Mouse (Mus musculus) CH12.LX (cell line): ENCODE measurements around the gene Slc27a2. TPM values are rescaled to one million over a fixed set of nuclear protein-coding genes. Genes with fewer than 3 reads are reported as not detected.

Experiments
- DNase-seq: peaks from one replicate; pipeline ENCODE4 v3.0.0-alpha.2; 2013; ENCODE audit errors: extremely low read depth
- H3K27ac ChIP-seq: 2 replicates; pipeline ENCODE4 v1.5.1; 2012; ENCODE audit warnings: low read depth, mild to moderate bottlenecking, control low read depth, moderate library complexity; ENCODE audit not compliant: insufficient read depth
- H3K27me3 ChIP-seq: replicated peaks from 2 replicates; pipeline ENCODE3; 2012; ENCODE audit warnings: inconsistent platforms
- H3K36me3 ChIP-seq, 2 experiments: replicated peaks in 1 of 2; 2 replicates each; pipeline versions ENCODE3 to v1.6.1; 2012; ENCODE audit warnings: inconsistent platforms in 1 of 2, low read length in 1 of 2, mild to moderate bottlenecking in 1 of 2, mixed read lengths in 1 of 2, moderate library complexity in 1 of 2; ENCODE audit not compliant: control insufficient read depth in 1 of 2, insufficient read depth in 1 of 2
- H3K4me1 ChIP-seq, 2 experiments: 2 replicates each; pipeline ENCODE4 v1.6.1; 2012; ENCODE audit warnings: inconsistent platforms in 1 of 2, moderate library complexity in 1 of 2; ENCODE audit not compliant: insufficient read depth in 2 of 2, control insufficient read depth in 1 of 2
- H3K4me2 ChIP-seq: 2 replicates; pipeline ENCODE4 v1.6.1; 2012; ENCODE audit warnings: low read depth, mild to moderate bottlenecking, control low read depth; ENCODE audit not compliant: poor library complexity, insufficient read depth, severe bottlenecking
- H3K4me3 ChIP-seq, 3 experiments: fragments of 150-350 bp in 1 of 3; sonication (generic) in 1 of 3; replicated peaks in 1 of 3; 2 replicates each; pipeline versions ENCODE3 to v1.5.1; 2011 to 2012; ENCODE audit warnings: low read depth in 2 of 3, low read length in 2 of 3, mild to moderate bottlenecking in 2 of 3, moderate library complexity in 2 of 3, control low read depth in 1 of 3, improper control_type of control experiment in 1 of 3, inconsistent platforms in 1 of 3, mixed read lengths in 1 of 3; ENCODE audit not compliant: poor library complexity in 1 of 3
- H3K79me2 ChIP-seq: replicated peaks from 2 replicates; pipeline ENCODE4 v1.6.1; 2012; ENCODE audit warnings: mild to moderate bottlenecking, moderate library complexity; ENCODE audit not compliant: control insufficient read depth, poor library complexity, insufficient read depth, severe bottlenecking; ENCODE audit errors: extremely low read depth
- H3K9ac ChIP-seq: 2 replicates; pipeline ENCODE4 v1.6.1; 2012; ENCODE audit warnings: low read depth, mild to moderate bottlenecking, control low read depth, moderate library complexity; ENCODE audit not compliant: insufficient read depth
- H3K9me3 ChIP-seq: replicated peaks from 2 replicates; pipeline ENCODE3; 2012; ENCODE audit warnings: low read length, inconsistent platforms, mixed read lengths
- CHD1 ChIP-seq: IDR thresholded peaks from 2 replicates; pipeline ENCODE4 v1.6.1; 2012; ENCODE audit warnings: low read depth, low read length, improper control_type of control experiment, inconsistent platforms
- CHD2 ChIP-seq: IDR thresholded peaks from 2 replicates; pipeline ENCODE4 v1.6.1; 2011; ENCODE audit warnings: low read length, improper control_type of control experiment
- ELF1 ChIP-seq: IDR thresholded peaks from 2 replicates; pipeline ENCODE4 v1.6.1; 2014; ENCODE audit warnings: low read depth, mild to moderate bottlenecking, inconsistent platforms, low read length, improper control_type of control experiment
- GABPA ChIP-seq: IDR thresholded peaks from 2 replicates; pipeline ENCODE4 v1.6.1; 2012; ENCODE audit warnings: low read depth, low read length, improper control_type of control experiment, inconsistent platforms; ENCODE audit not compliant: insufficient replicate concordance
- KAT2A ChIP-seq: IDR thresholded peaks from 2 replicates; pipeline ENCODE4 v1.6.1; 2012; ENCODE audit warnings: low read length, improper control_type of control experiment, inconsistent platforms; ENCODE audit not compliant: insufficient replicate concordance
- MAFK ChIP-seq: IDR thresholded peaks from 2 replicates; pipeline ENCODE4 v1.6.1; 2011; ENCODE audit warnings: low read length, improper control_type of control experiment; ENCODE audit not compliant: insufficient replicate concordance
- MAX ChIP-seq: IDR thresholded peaks from 2 replicates; pipeline ENCODE4 v1.6.1; 2011; ENCODE audit warnings: low read length, improper control_type of control experiment
- MAZ ChIP-seq: IDR thresholded peaks from 2 replicates; pipeline ENCODE4 v1.6.1; 2012; ENCODE audit warnings: low read depth, mild to moderate bottlenecking, inconsistent platforms, low read length, improper control_type of control experiment, moderate library complexity
- MXI1 ChIP-seq: IDR thresholded peaks from 2 replicates; pipeline ENCODE4 v1.6.1; 2011; ENCODE audit warnings: mild to moderate bottlenecking, low read depth, low read length, improper control_type of control experiment
- MYC ChIP-seq: IDR thresholded peaks from 2 replicates; pipeline ENCODE4 v1.6.1; 2011; ENCODE audit warnings: low read depth, mild to moderate bottlenecking, improper control_type of control experiment, low read length
- NRF1 ChIP-seq: IDR thresholded peaks from 2 replicates; pipeline ENCODE4 v1.6.1; 2014; ENCODE audit warnings: low read depth, mild to moderate bottlenecking, inconsistent platforms, low read length, improper control_type of control experiment, moderate library complexity
- POLR2AphosphoS2 ChIP-seq: IDR thresholded peaks from 2 replicates; pipeline ENCODE4 v1.6.1; 2011; ENCODE audit warnings: low read depth, low read length, improper control_type of control experiment
- RCOR1 ChIP-seq: conservative IDR thresholded peaks from 2 replicates; pipeline ENCODE4 v1.6.1; 2012; ENCODE audit warnings: low read depth, mild to moderate bottlenecking, inconsistent platforms, low read length, improper control_type of control experiment
- SMC3 ChIP-seq: IDR thresholded peaks from 2 replicates; pipeline ENCODE4 v1.6.1; 2011; ENCODE audit warnings: low read depth, low read length, improper control_type of control experiment
- TCF12 ChIP-seq: IDR thresholded peaks from 2 replicates; pipeline ENCODE4 v1.6.1; 2014; ENCODE audit warnings: low read depth, mild to moderate bottlenecking, inconsistent platforms, low read length, improper control_type of control experiment
- UBTF ChIP-seq: IDR thresholded peaks from 2 replicates; pipeline ENCODE4 v1.6.1; 2012; ENCODE audit warnings: low read depth, mild to moderate bottlenecking, inconsistent platforms, low read length, improper control_type of control experiment, moderate library complexity
- ZC3H11A ChIP-seq: IDR thresholded peaks from 2 replicates; pipeline ENCODE4 v1.6.1; 2012; ENCODE audit warnings: low read depth, mild to moderate bottlenecking, inconsistent platforms, low read length, improper control_type of control experiment
- ZKSCAN1 ChIP-seq: IDR thresholded peaks from 2 replicates; pipeline ENCODE4 v1.6.1; 2012; ENCODE audit warnings: low read depth, inconsistent platforms, low read length, improper control_type of control experiment, borderline replicate concordance
- ZMIZ1 ChIP-seq: IDR thresholded peaks from 2 replicates; pipeline ENCODE4 v1.6.1; 2012; ENCODE audit warnings: low read depth, mild to moderate bottlenecking, inconsistent platforms, low read length, improper control_type of control experiment
- ZNF384 ChIP-seq: IDR thresholded peaks from 2 replicates; pipeline ENCODE4 v1.6.1; 2012; ENCODE audit warnings: low read depth, low read length, improper control_type of control experiment, inconsistent platforms
- dilution Hi-C: fragments of 300-500 bp; cut with MboI; formaldehyde crosslinking; loops from 2 replicates; pipeline ENCODE4 v1.14.3; 2020; ENCODE audit warnings: low sequenced_read_pairs; ENCODE audit not compliant: extremely low pct_unique_long_range_greater_than_20kb, extremely low pct_ligation_motif_present
- in situ Hi-C: fragments of 300-500 bp; cut with MboI; formaldehyde crosslinking; loops from 3 replicates; pipeline ENCODE4 v1.14.3; 2019; ENCODE audit warnings: low sequenced_read_pairs, low pct_ligation_motif_present, low pct_unique_long_range_greater_than_20kb, mixed read lengths
- polyA plus RNA-seq: library from polyadenylated mRNA; unstranded; fragments of >175 nt; gene quantifications from 2 replicates; pipeline ENCODE4 v1.2.1, GENCODE M21; 2012; ENCODE audit warnings: low read depth; ENCODE audit not compliant: insufficient read length
- total RNA-seq, 2 experiments: library from RNA; depleted of rRNA; stranded (reverse); fragments of 300-350 nt in 1 of 2; fragments of >200 nt in 1 of 2; gene quantifications; 2 replicates each; pipeline ENCODE4 v1.2.3; 2012 to 2014

Gene Slc27a2
- total and polyA plus RNA-seq, 3 experiments: not detected

- TF ChIP-seq MAX (no peak), GABPA (no peak), SMC3 (no peak), MAZ (no peak), CHD2 (no peak), KAT2A (no peak), NRF1 (no peak), ZC3H11A (no peak), RCOR1 (no peak), UBTF (no peak), ELF1 (no peak), ZMIZ1 (no peak), POLR2AphosphoS2 (no peak)
- TF ChIP-seq, all 38 proteins: peak for 0
- Histone ChIP-seq H3K36me3 (no peaks in the 10 kb centered on the region), H3K4me2 (no peak overlapping the region), H3K79me2 (no peaks in the 10 kb centered on the region), H3K9ac (no peak overlapping the region), H3K27ac (no peak overlapping the region), H3K27me3 (no peaks in the 10 kb centered on the region), H3K9me3 (peaks cover 6% of the 10 kb centered on the region), H3K4me3 (no peak overlapping the region), H3K4me1 (peaks cover 3 to 9% of the 10 kb centered on the region in 2 experiments; a peak in 3 of 4 replicates)
- in situ Hi-C loops (no loop called here), dilution Hi-C loops (no loop called here)
- DNase-seq: no peak
Observed at GRCm38 (mm10) chr2:126551244-126551890, 840 bp upstream of the Slc27a2 start.

- TF ChIP-seq SMC3 (no peak), MAFK (no peak), MXI1 (no peak), NRF1 (no peak), TCF12 (no peak), RCOR1 (no peak), KAT2A (no peak), ZNF384 (no peak), MYC (no peak), ZKSCAN1 (no peak), CHD1 (no peak), POLR2AphosphoS2 (no peak)
- Histone ChIP-seq H3K36me3 (no peaks in the 10 kb centered on the region), H3K27ac (no peak overlapping the region), H3K9ac (no peak overlapping the region), H3K4me2 (no peak overlapping the region), H3K79me2 (no peaks in the 10 kb centered on the region), H3K9me3 (peaks cover 6% of the 10 kb centered on the region), H3K27me3 (no peaks in the 10 kb centered on the region), H3K4me3 (no peak overlapping the region), H3K4me1 (peaks cover 3 to 9% of the 10 kb centered on the region in 2 experiments; a peak in 3 of 4 replicates)
- DNase-seq: no peak
- in situ Hi-C loops (no loop called here), dilution Hi-C loops (no loop called here)
Observed at GRCm38 (mm10) chr2:126551896-126552295, 311 bp upstream of the Slc27a2 start.
